Mouse (Mus musculus) ES-Bruce4 (cell line): Measurements from ENCODE around the gene Rnf216. TPM values are rescaled to one million over a fixed set of nuclear protein-coding genes. Genes with fewer than 3 reads are reported as not detected.

Experiments
- H3K27ac ChIP-seq: 2 replicates; pipeline ENCODE4 v1.5.1; 2012; ENCODE audit warnings: low read length, inconsistent platforms; ENCODE audit not compliant: insufficient read depth
- H3K27me3 ChIP-seq: 2 replicates; pipeline ENCODE4 v1.6.1; 2012; ENCODE audit warnings: mild to moderate bottlenecking, low read length, inconsistent platforms; ENCODE audit not compliant: control insufficient read depth, poor library complexity, insufficient read depth, severe bottlenecking
- H3K36me3 ChIP-seq: 2 replicates; pipeline ENCODE4 v1.6.1; 2012; ENCODE audit warnings: inconsistent platforms, mild to moderate bottlenecking, low read length, moderate library complexity; ENCODE audit not compliant: control insufficient read depth, poor library complexity, insufficient read depth, severe bottlenecking
- H3K4me1 ChIP-seq: one replicate; pipeline ENCODE4 v1.8.1; 2011; ENCODE audit warnings: low read length; ENCODE audit not compliant: control insufficient read depth, insufficient read depth
- H3K4me3 ChIP-seq: 2 replicates; pipeline ENCODE4 v1.5.1; 2011; ENCODE audit warnings: low read depth, mild to moderate bottlenecking, low read length
- H3K9ac ChIP-seq: 2 replicates; pipeline ENCODE4 v1.6.1; 2012; ENCODE audit warnings: low read depth, mild to moderate bottlenecking, inconsistent platforms; ENCODE audit not compliant: poor library complexity, severe bottlenecking
- H3K9me3 ChIP-seq: replicated peaks from 2 replicates; pipeline ENCODE4 v1.6.1; 2012; ENCODE audit warnings: mild to moderate bottlenecking, low read length, inconsistent platforms; ENCODE audit not compliant: control insufficient read depth, poor library complexity, insufficient read depth, severe bottlenecking
- CTCF ChIP-seq: IDR thresholded peaks from one replicate; pipeline ENCODE4 v1.8.1; 2011; ENCODE audit warnings: low read depth, low read length
- EP300 ChIP-seq: IDR thresholded peaks from 2 replicates; pipeline ENCODE4 v1.6.1; 2011; ENCODE audit warnings: low read depth, low read length; ENCODE audit not compliant: insufficient read depth
- POLR2A ChIP-seq: IDR thresholded peaks from one replicate; pipeline ENCODE4 v1.8.1; 2011; ENCODE audit warnings: low read length; ENCODE audit not compliant: insufficient read depth
- polyA plus RNA-seq: library from polyadenylated mRNA; stranded (reverse); fragments of >200 nt; gene quantifications from 2 replicates; pipeline ENCODE4 v1.2.4, GENCODE M21; 2011; ENCODE audit warnings: low read depth; ENCODE audit not compliant: missing spikeins, insufficient read depth, insufficient read length

Gene Rnf216
- polyA plus RNA-seq, 1 experiment = 51.6 TPM

DNA sequence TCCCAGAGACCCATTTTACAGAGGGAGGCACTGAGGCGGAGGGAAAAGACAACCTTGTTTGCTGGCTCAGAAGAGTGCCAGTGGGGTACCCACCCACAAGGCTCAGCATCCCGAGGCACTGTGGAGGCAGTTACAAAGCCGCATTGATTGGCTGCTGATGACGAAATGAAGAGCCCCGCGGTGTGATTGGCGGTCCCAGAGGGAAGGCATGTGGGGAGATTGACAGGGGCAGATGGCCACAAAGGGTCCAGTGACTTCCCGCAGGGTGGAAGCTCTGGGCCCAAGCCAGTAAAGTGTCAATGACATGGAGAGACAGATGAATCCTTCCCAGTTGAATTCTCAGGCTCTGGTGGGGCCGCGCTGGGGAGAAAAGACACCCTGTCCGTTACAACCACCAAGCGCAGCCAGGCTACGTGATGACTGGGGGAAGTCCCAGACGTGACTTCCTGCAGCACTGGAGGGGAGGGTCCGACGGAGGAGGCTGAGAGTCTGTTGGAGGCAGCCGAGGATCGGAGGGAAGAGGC lies 138.1 kb downstream of the Rnf216 start:
- peak overlapping the region; percentile 18 for H3K4me3 ChIP-seq

DNA sequence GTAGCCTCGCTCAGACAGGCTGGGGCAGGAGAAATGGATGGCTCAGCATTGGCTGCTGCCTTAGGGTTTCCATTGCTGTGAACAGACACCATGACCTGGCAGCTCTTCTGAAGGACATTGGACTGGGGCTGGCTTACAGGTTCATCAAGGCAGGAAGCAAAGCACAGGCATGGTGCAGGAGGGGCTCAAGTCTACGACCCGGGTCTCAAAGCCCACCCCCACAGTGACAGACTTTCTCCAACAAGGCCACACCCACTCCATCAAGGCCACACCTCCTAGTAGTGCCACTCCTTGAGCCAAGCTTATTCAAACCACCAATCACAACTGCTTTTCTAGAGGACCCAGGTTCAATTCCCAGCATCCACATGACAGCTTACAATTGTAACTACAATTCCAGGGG lies 138.8 kb downstream of the Rnf216 start:
- Histone ChIP-seq H3K4me3 (no peak overlapping the region), H3K27ac (no peak overlapping the region), H3K27me3 (no peaks in the 10 kb centered on the region), H3K9ac (no peak overlapping the region), H3K9me3 (no peaks in the 10 kb centered on the region), H3K4me1 (no peaks in the 10 kb centered on the region), H3K36me3 (peaks cover 21% of the 10 kb centered on the region)
- TF ChIP-seq EP300 = no peak
- no peak for TF ChIP-seq POLR2A
- no peak for TF ChIP-seq CTCF

More for the DNA sequence above, 138.1 kb downstream of the Rnf216 start:
- Histone ChIP-seq H3K27me3 (no peaks in the 10 kb centered on the region), H3K9ac (no peak overlapping the region), H3K36me3 (peaks cover 21% of the 10 kb centered on the region), H3K9me3 (no peaks in the 10 kb centered on the region), H3K27ac (no peak overlapping the region), H3K4me1 (no peaks in the 10 kb centered on the region)
- TF ChIP-seq POLR2A (no peak), EP300 (no peak), CTCF (no peak)

DNA sequence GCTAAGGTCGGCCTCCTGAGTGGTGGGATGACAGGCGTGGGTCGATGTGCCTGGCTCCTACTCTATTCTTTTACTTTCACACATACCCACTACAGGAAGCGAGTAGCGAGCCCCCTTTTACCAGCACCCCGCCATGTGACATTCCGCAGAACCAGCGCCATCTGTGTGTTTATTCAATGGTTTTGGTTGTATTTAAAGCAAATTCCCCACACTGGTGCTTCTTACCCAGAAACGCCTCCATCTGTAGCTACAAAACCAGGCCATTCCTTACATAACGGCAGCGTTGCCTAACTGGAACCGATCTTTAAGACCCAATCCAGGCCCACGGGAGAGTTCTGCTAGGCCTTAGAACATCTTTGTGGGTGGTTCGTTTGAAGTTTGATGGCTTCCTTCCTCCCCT lies 144.4 kb downstream of the Rnf216 start:
- Histone ChIP-seq H3K9me3 (no peaks in the 10 kb centered on the region), H3K9ac (no peak overlapping the region), H3K27ac (no peak overlapping the region), H3K4me1 (peaks cover 5% of the 10 kb centered on the region), H3K4me3 (no peak overlapping the region), H3K36me3 (peaks cover 24% of the 10 kb centered on the region), H3K27me3 (no peaks in the 10 kb centered on the region)
- TF ChIP-seq CTCF = no peak
- TF ChIP-seq POLR2A = no peak
- no peak for TF ChIP-seq EP300

DNA sequence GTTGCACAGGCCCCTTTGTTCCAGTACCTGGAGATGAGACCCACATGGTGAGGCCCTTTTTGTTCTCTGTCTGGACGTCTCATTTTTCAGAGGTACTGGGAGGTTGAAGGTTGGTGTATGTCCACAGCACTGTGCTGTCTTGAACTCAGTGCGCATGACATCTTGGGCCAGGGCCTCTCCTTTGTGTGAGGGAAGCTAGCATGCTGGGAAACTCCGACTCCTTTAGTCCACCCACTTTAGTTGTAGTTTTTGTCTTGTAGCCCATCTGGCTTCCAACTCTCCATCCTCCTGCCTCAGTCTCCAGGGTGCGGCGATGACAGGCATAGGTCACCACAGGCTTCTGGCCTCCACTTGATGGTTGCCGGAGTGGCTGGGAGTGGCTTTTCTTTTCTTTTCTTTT lies 148.1 kb downstream of the Rnf216 start:
- Histone ChIP-seq H3K4me3 (no peak overlapping the region), H3K9me3 (no peaks in the 10 kb centered on the region), H3K27me3 (no peaks in the 10 kb centered on the region), H3K36me3 (peaks cover 3% of the 10 kb centered on the region), H3K9ac (no peak overlapping the region), H3K4me1 (peaks cover 5% of the 10 kb centered on the region), H3K27ac (no peak overlapping the region)
- TF ChIP-seq EP300 (no peak), POLR2A (no peak), CTCF (no peak)

DNA sequence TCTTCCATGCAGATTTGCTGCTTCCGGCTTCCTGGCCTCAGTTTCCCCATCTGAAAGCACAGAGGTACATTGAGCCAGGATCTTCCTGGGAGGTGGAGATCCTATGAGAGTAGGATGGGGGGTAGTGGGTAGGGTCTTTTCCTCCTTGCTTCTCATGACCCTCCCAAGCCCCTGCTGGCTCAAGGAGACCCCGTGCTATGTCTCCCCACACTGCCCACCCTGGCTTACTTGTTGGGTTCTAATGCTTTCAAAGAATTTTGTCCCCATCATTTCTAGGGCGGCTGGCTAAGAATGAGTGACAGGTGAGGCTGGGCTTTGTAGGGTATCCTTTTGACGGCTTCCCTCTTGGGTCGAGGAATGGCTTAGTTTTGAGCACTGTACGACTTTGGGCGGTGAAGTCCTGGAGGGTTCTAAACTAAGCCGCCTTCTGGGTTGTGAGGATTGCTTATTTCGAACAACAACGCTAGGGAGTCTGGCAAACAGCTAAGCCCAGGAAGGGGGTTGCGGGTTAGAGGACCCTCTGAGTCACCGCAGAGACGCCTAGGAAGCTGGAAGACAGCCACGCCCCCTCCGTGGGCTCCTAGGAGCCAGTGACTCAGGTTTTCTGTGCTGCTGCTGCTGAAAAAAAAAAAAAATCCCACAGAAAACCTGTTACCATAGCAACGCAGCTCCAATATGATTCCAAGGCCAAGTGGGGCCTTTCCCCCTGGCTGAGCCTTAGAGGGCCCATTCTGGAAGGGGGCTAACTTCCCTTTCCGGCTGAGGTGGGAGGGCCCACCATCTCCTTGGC lies 148.9 kb downstream of the Rnf216 start:
- Histone ChIP-seq H3K9me3 (no peaks in the 10 kb centered on the region), H3K36me3 (peaks cover 3% of the 10 kb centered on the region), H3K27ac (peak overlapping the region; percentile 17), H3K27me3 (no peaks in the 10 kb centered on the region), H3K4me1 (peaks cover 9% of the 10 kb centered on the region), H3K9ac (peak overlapping the region; percentile 25; the same call in 1 of the 2 replicates), H3K4me3 (peak overlapping the region; percentile 79)
- TF ChIP-seq CTCF (no peak), EP300 (no peak), POLR2A (no peak)
